Comparison of ENCODE assay signal across 10 mouse cellular contexts in the genomic region with DNA sequence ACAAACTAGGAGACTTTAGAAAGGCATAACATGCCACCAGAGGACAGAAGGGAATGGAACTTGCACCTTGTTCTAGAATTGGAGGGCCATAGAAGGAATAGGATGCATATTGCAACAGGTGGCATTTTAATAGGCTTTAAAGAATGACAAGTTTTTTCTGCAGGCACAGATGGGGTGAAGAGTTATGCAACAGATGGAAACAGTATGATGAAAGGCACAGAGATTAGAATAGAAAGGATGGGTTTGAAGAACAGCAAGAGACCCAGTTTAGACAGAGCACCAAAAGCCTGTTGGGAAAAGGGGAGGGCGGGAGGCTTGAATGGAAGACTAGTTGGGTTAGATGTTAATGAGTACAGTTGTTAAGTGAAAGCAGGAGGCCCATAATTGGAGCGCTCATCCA.
"Had no signal": no experiment of that assay in that cellular context is flagged by ENCODE, and none has a peak within 500 bp of the region (broad histone marks: within the 10 kb centered on the region; RNA-seq: fewer than 3 reads in every experiment).

No protein-coding gene starts in this region.

- ATAC-seq: midbrain, embryonic 13.5 days; midbrain, embryonic 15.5 days had no signal

- DNase-seq: lung, adult 18-20 months; lung, embryonic 14.5 days; lung, postnatal 10 days; lung, postnatal 4 days; right cerebral cortex, postnatal 14 days; thymus, adult 2 months; thymus, postnatal 25 days; thymus, postnatal 4 days had no signal
